In the genomic region with DNA sequence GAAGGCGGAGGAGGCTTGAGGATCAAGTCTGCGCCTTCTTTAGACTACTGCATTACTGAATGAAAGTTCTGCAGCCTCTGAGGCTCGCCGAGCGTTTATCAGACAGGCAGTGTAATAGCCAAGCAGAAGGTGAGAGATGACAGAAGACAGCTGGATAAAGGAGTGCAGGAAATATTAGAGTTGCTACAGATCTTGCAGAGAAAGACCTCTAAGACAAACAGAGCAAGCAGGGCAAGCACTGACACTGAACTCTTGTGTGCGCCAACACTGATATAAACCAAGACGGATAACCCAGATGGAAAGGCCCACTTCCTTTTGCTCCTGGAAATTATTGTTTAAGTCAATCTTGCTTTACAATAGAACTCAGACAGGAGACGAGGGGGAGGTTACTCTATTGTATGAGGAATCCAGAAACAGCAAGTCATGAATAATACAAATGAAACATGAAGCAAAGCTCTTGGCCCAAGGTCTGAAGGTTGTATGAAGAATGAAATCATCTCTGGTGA, we compare ENCODE assay signal across 15 mouse cellular contexts.
A peak's percentile ranks its signal among the peaks of the same experiment; 100 is the strongest.
DNase-seq lines count a peak whose midpoint lies in the region; ATAC-seq and TF ChIP-seq lines count a peak whose summit lies in the region.
"Had no signal": no experiment of that assay in that cellular context is flagged by ENCODE, and none has a peak within 500 bp of the region (broad histone marks: within the 10 kb centered on the region; RNA-seq: fewer than 3 reads in every experiment).

No protein-coding gene starts in this region.

- no peak for TF ChIP-seq CTCF in kidney, postnatal 0 days (IDR thresholded peaks at IDR 0.05; ENCODE audit: low read depth)
- no peak for TF ChIP-seq CTCF in lung, adult 2 months (IDR thresholded peaks at IDR 0.05; ENCODE audit: insufficient read depth, low read length)
- TF ChIP-seq CTCF in thymus, adult 2 months (IDR thresholded peaks at IDR 0.05; ENCODE audit: borderline replicate concordance, control insufficient read depth, extremely low read depth, insufficient read depth, low read length, poor library complexity) = no peak

- DNase-seq in kidney, postnatal 0 days (ENCODE audit: low spot score) = peak; percentile 54
- DNase-seq in kidney, adult 8-10 months = no peak
- no peak for DNase-seq in lung, adult 2 months
- DNase-seq in thymus, adult 2 months = no peak
- DNase-seq in cerebellum, postnatal 10 days = no peak
- DNase-seq: cerebellum, postnatal 36 days; forebrain, postnatal 0 days; gastrocnemius, postnatal 36 days; kidney, postnatal 4 days had no signal

- no peaks in the 10 kb centered on the region for H3K36me3 ChIP-seq in kidney, postnatal 0 days (ENCODE audit: insufficient read depth, low read length)
- peaks cover 2% of the 10 kb centered on the region; the same call in 1 of the 2 replicates for H3K36me3 ChIP-seq in heart, embryonic 16.5 days (ENCODE audit: control insufficient read depth, insufficient read depth)
- no peaks in the 10 kb centered on the region for H3K36me3 ChIP-seq in stomach, embryonic 15.5 days
- H3K36me3 ChIP-seq in thymus, adult 2 months (ENCODE audit: control insufficient read depth, insufficient read depth, low read length) = no peaks in the 10 kb centered on the region
- H3K36me3 ChIP-seq: midbrain, embryonic 10.5 days had no signal

- TF ChIP-seq POLR2A in lung, adult 2 months (IDR thresholded peaks at IDR 0.05; ENCODE audit: borderline replicate concordance, extremely low read depth, low read depth, low read length) = no peak
- TF ChIP-seq POLR2A in thymus, adult 2 months (IDR thresholded peaks at IDR 0.05; ENCODE audit: control insufficient read depth, extremely low read depth, insufficient read depth, low read length, poor library complexity) = no peak

- H3K4me1 ChIP-seq in kidney, postnatal 0 days (replicated peaks; ENCODE audit: insufficient read depth, low read length) = peaks cover 9% of the 10 kb centered on the region; the same call in 1 of the 2 replicates
- H3K4me1 ChIP-seq in heart, embryonic 16.5 days (ENCODE audit: control insufficient read depth, insufficient read depth, low read length) = peaks cover 18% of the 10 kb centered on the region
- H3K4me1 ChIP-seq in lung, adult 2 months (ENCODE audit: control insufficient read depth, insufficient read depth, low read length) = peaks cover 5% of the 10 kb centered on the region; the same call in 1 of the 2 replicates
- peaks cover 16% of the 10 kb centered on the region; the same call in 1 of the 2 replicates for H3K4me1 ChIP-seq in stomach, embryonic 15.5 days
- no peaks in the 10 kb centered on the region for H3K4me1 ChIP-seq in thymus, adult 2 months (replicated peaks; ENCODE audit: control insufficient read depth, insufficient read depth, low read length)

- H3K4me3 ChIP-seq in kidney, postnatal 0 days (replicated peaks; ENCODE audit: low read depth, low read length) = no peak overlapping the region
- no peak overlapping the region for H3K4me3 ChIP-seq in heart, embryonic 16.5 days (ENCODE audit: low read length)
- H3K4me3 ChIP-seq in lung, adult 2 months (replicated peaks; ENCODE audit: extremely low read depth, low read depth, low read length) = peak overlapping the region; percentile 19
- H3K4me3 ChIP-seq in stomach, embryonic 15.5 days (replicated peaks) = no peak overlapping the region
- no peak overlapping the region for H3K4me3 ChIP-seq in thymus, adult 2 months (ENCODE audit: control insufficient read depth, insufficient read depth, low read length)
- H3K4me3 ChIP-seq: midbrain, embryonic 10.5 days had no signal

- 0 out of 2 replicates have a peak overlapping the region, but pooled peaks have one; percentile 16 for H3K27ac ChIP-seq in kidney, postnatal 0 days
- peak overlapping the region; percentile 77 for H3K27ac ChIP-seq in heart, embryonic 16.5 days (ENCODE audit: low read length)
- peak overlapping the region; percentile 36; the same call in 1 of the 2 replicates for H3K27ac ChIP-seq in stomach, embryonic 15.5 days
- no peak overlapping the region for H3K27ac ChIP-seq in thymus, adult 2 months (ENCODE audit: control insufficient read depth, insufficient read depth, low read length)
- H3K27ac ChIP-seq: hindbrain, postnatal 0 days; liver, embryonic 14.5 days; midbrain, embryonic 10.5 days had no signal

- H3K9ac ChIP-seq in kidney, postnatal 0 days (ENCODE audit: low read depth, low read length) = no peak overlapping the region
- peak overlapping the region; percentile 23; the same call in 1 of the 2 replicates for H3K9ac ChIP-seq in heart, embryonic 16.5 days (ENCODE audit: low read length)
- no peak overlapping the region for H3K9ac ChIP-seq in stomach, embryonic 15.5 days
- H3K9ac ChIP-seq: forebrain, postnatal 0 days; liver, embryonic 14.5 days had no signal

- H3K9me3 ChIP-seq in kidney, postnatal 0 days (replicated peaks; ENCODE audit: low read length) = no peaks in the 10 kb centered on the region
- no peaks in the 10 kb centered on the region for H3K9me3 ChIP-seq in heart, embryonic 16.5 days (replicated peaks; ENCODE audit: control insufficient read depth, low read length)
- H3K9me3 ChIP-seq in stomach, embryonic 15.5 days = no peaks in the 10 kb centered on the region
- H3K9me3 ChIP-seq: midbrain, embryonic 10.5 days had no signal

- no peak for ATAC-seq in kidney, postnatal 0 days (replicated peaks; ENCODE audit: low FRiP score, low read depth)
- peak; percentile 83 for ATAC-seq in heart, embryonic 16.5 days (replicated peaks; ENCODE audit: extremely low read depth, insufficient read depth, low FRiP score)
- peak; percentile 35; the same call in 1 of the 2 replicates for ATAC-seq in stomach, embryonic 15.5 days (ENCODE audit: insufficient read depth, low FRiP score, low read depth)
- ATAC-seq: forebrain, postnatal 0 days; hindbrain, postnatal 0 days; Patski had no signal

- no peaks in the 10 kb centered on the region for H3K27me3 ChIP-seq in kidney, postnatal 0 days (ENCODE audit: insufficient read depth, low read length)
- no peaks in the 10 kb centered on the region for H3K27me3 ChIP-seq in heart, embryonic 16.5 days (ENCODE audit: control insufficient read depth, insufficient read depth, low read length)
- H3K27me3 ChIP-seq in stomach, embryonic 15.5 days (replicated peaks) = no peaks in the 10 kb centered on the region
- no peaks in the 10 kb centered on the region for H3K27me3 ChIP-seq in thymus, adult 2 months (ENCODE audit: control insufficient read depth, insufficient read depth, low read length)
- H3K27me3 ChIP-seq: Patski had no signal

- H3K4me2 ChIP-seq in kidney, postnatal 0 days (ENCODE audit: low read length) = no peak overlapping the region
- peak overlapping the region; percentile 43 for H3K4me2 ChIP-seq in heart, embryonic 16.5 days (ENCODE audit: low read depth, low read length)
- H3K4me2 ChIP-seq in stomach, embryonic 15.5 days = no peak overlapping the region; the same call in 1 of the 2 replicates

- 38% methylated on average over 8 of the region's 8 CpGs for WGBS in kidney, postnatal 0 days
- 24% methylated on average over 8 of the region's 8 CpGs for WGBS in heart, embryonic 16.5 days
- 30% methylated on average over 8 of the region's 8 CpGs for WGBS in lung, adult 2 months
- 29% methylated on average over 8 of the region's 8 CpGs for WGBS in stomach, embryonic 15.5 days
- 95% methylated on average over 8 of the region's 8 CpGs for WGBS in thymus, adult 2 months
